Mouse (Mus musculus) kidney, adult 2 months (tissue): Measurements from ENCODE around the gene Capn3.

Source experiments
- CTCF ChIP-seq: fragments of 200-500 bp; conservative IDR thresholded peaks from 2 replicates; pipeline ENCODE4 v1.5.1; 2011; ENCODE audit warnings: low read depth, mild to moderate bottlenecking, control low read depth, low read length, moderate library complexity, mixed read lengths; ENCODE audit not compliant: insufficient read depth, insufficient read length
- POLR2A ChIP-seq: fragments of 200-500 bp; IDR thresholded peaks from one replicate; pipeline ENCODE4 v1.6.1; 2011; ENCODE audit warnings: low read depth, low read length, control low read depth

DNA sequence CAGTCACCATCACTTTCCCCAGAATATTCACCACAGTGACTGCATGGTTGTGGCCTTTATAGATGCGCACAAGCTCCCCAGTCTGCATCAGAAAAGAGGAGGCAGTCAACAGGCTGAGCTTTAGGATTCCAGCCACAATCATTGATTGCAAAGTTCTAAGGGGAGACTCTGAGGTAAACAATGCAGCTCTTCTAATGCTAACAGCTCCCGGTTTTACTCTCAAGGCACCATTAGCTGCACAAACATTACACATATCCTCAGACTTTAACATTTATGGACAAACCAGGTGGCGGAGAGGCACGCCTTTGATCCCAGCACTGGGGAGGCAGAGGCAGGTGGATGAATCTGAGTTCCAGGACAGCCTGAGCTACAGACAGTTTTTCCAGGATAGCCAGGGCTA lies 58.4 kb downstream of the Capn3 start:
- TF ChIP-seq CTCF (no peak), POLR2A (no peak)
